Mouse (Mus musculus) megakaryocyte, embryonic 14.5 days (primary cell): ENCODE measurements around the gene Dkk3.

Source experiments
- FLI1 ChIP-seq: IDR thresholded peaks from 2 replicates; pipeline ENCODE4 v1.6.1; 2012; ENCODE audit warnings: low read length, inconsistent platforms, mixed read lengths
- GATA1 ChIP-seq: IDR thresholded peaks from 3 replicates; pipeline ENCODE4 v1.6.1; 2012; ENCODE audit warnings: mixed read lengths, low read length, inconsistent platforms, borderline replicate concordance

GRCm38 (mm10) chr7:112133277-112133676 lies 25.6 kb downstream of the Dkk3 start:
- TF ChIP-seq GATA1 (no peak), FLI1 (no peak)
